Mouse (Mus musculus) liver, postnatal 0 days (tissue): ENCODE measurements around the gene Fancl. TPM values are rescaled to one million over a fixed set of nuclear protein-coding genes. Genes with fewer than 3 reads are reported as not detected.
"Not testable (repeated sequence)": the region's sequence is repeated elsewhere in the genome, so short reads cannot be mapped to it uniquely, and the experiment has no call there.

Source experiments
- ATAC-seq: fragments of 200-750 bp; cut with Nextera tagmentation; 2 replicates; pipeline ENCODE4 v1.8.0; 2017; ENCODE audit warnings: mild to moderate bottlenecking, moderate library complexity
- DNase-seq: peaks from one replicate; pipeline ENCODE4 v3.0.0-alpha.2; 2016
- H3K27ac ChIP-seq: fragments of 300-500 bp; sonication (generic); 2 replicates; pipeline ENCODE4 v1.5.1; 2014; ENCODE audit warnings: antibody characterized with exemption, moderate library complexity, mild to moderate bottlenecking, low read depth
- H3K27me3 ChIP-seq: fragments of 300-500 bp; sonication (generic); 2 replicates; pipeline ENCODE4 v1.6.1; 2014; ENCODE audit warnings: low read length, control low read depth, mixed read lengths; ENCODE audit not compliant: insufficient read depth
- H3K36me3 ChIP-seq: fragments of 300-500 bp; sonication (generic); replicated peaks from 2 replicates; pipeline ENCODE4 v1.6.1; 2014; ENCODE audit warnings: mild to moderate bottlenecking, control low read depth, low read length, moderate library complexity, mixed read lengths; ENCODE audit not compliant: insufficient read depth
- H3K4me1 ChIP-seq: fragments of 300-500 bp; sonication (generic); 2 replicates; pipeline ENCODE4 v1.6.1; 2014; ENCODE audit warnings: antibody characterized with exemption, mild to moderate bottlenecking, control low read depth; ENCODE audit not compliant: insufficient read depth
- H3K4me2 ChIP-seq: fragments of 300-500 bp; sonication (generic); 2 replicates; pipeline ENCODE4 v1.6.1; 2014; ENCODE audit warnings: low read depth, mild to moderate bottlenecking, low read length, moderate library complexity, mixed read lengths
- H3K4me3 ChIP-seq: fragments of 300-500 bp; sonication (generic); 2 replicates; pipeline ENCODE4 v1.5.1; 2014; ENCODE audit warnings: low read depth, low read length
- H3K9ac ChIP-seq: fragments of 300-500 bp; sonication (generic); replicated peaks from 2 replicates; pipeline ENCODE4 v1.6.1; 2014; ENCODE audit warnings: mild to moderate bottlenecking, moderate library complexity
- H3K9me3 ChIP-seq: fragments of 300-500 bp; sonication (generic); 2 replicates; pipeline ENCODE4 v1.6.1; 2016; ENCODE audit warnings: mild to moderate bottlenecking, control low read depth, low read length, mixed read lengths
- CTCF ChIP-seq: sonication (generic); IDR thresholded peaks from 2 replicates; pipeline ENCODE4 v1.5.1; 2016; ENCODE audit warnings: antibody characterized with exemption, low read depth
- EP300 ChIP-seq: IDR thresholded peaks from 2 replicates; pipeline ENCODE4 v1.6.1; 2016; ENCODE audit warnings: antibody characterized with exemption, low read depth, mild to moderate bottlenecking
- whole genome bisulfite sequencing: fragments of 180-500 bp; shearing (Covaris S2); extraction: QIAGEN DNeasy Blood & Tissue Kit; methylation state at CpG from one replicate; pipeline ENCODE4 v1.1.7; 2014; ENCODE audit not compliant: insufficient replicate concordance; 5-methylcytosine and 5-hydroxymethylcytosine counted together
- polyA plus RNA-seq: library from polyadenylated mRNA; unstranded; fragments of >200 nt; fragmentation: Nextera tagmentation; extraction: Ambion mirVana; gene quantifications from 2 replicates; pipeline ENCODE4 v1.2.1, GENCODE M21; 2015

The Fancl gene
- 12.8 and 13.1 TPM in 2 replicates for polyA plus RNA-seq

DNA sequence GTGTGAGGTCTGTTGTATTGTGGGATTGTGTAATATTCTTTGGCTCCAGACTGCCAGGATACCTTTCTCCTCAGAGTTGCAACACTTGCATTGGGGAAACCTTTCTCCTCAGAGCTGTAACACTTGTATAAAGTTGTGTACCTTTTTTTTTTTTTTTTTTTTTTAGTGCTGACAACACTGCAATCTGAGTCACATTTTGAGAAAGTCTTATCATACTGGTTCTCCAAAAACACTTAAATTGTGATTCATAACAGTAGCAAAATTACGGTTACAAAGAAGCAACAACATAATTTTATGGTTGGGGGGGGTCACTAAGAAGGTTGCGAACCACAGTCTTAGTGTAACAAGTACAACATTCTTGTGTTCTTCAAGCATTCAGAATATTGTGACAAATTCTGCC lies at the start of gene Fancl:
TSS of gene Fancl (plus strand) at position 165 of the 400 bp plus-strand sequence.
- Histone ChIP-seq H3K27me3 (no peaks in the 10 kb centered on the region), H3K9me3 (no peaks in the 10 kb centered on the region), H3K4me1 (peaks cover 6% of the 10 kb centered on the region), H3K27ac (peak within 1 kb of the TSS; percentile 82), H3K9ac (peak within 1 kb of the TSS; percentile 78), H3K4me2 (peak within 1 kb of the TSS; percentile 68), H3K4me3 (peak within 1 kb of the TSS; percentile 72), H3K36me3 (no peaks in the 10 kb centered on the region)
- WGBS: 97% methylated on average over 2 of the region's 2 CpGs
- no peak for TF ChIP-seq CTCF
- no peak for TF ChIP-seq EP300
- no peak for DNase-seq
- no peak for ATAC-seq

DNA sequence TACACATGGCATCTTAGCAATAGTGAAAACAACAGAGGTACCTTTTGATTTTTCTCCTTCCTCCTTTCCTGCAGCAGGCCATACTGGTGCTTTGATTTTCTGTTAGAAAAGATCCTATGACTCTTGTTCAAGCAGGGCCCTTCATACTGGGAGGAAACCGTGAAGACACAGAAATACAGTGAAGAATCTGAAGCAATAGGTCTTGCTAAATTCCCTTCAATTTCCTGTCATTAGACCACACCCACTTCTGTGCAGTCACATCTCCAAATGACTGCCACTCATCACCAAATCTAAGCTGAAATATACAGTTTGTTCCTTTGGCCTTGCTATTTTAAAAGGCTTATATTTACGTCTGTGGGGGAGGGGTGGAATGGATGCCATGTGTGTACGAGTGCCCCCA lies 49.1 kb upstream of the Fancl start:
- DNase-seq (no peak), ATAC-seq (no peak)
- Histone ChIP-seq H3K27ac (no peak overlapping the region), H3K36me3 (no peaks in the 10 kb centered on the region), H3K27me3 (no peaks in the 10 kb centered on the region), H3K9ac (no peak overlapping the region), H3K4me1 (no peaks in the 10 kb centered on the region), H3K9me3 (no peaks in the 10 kb centered on the region), H3K4me2 (no peak overlapping the region), H3K4me3 (no peak overlapping the region)
- TF ChIP-seq EP300: no peak
- TF ChIP-seq CTCF: no peak
- 51% methylated on average over 3 of the region's 3 CpGs for WGBS

DNA sequence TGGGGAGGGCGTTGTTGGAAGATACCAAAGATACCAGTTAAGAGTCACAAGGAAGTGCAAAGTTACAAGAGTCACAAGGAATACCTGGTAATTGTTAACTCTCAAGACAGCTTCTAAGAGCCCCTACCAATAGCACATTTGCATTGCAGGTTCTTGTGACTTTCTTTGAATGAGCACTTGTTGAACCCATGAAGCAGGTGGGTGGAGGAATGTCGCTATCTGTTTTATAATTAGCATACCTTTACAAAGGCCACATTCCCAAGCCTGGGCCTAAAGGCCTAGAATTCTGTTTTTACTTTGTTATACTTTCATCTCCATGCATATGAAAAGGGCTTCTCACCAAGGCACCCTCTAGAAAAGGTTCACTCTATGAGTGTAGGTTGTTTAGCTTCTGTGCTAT lies 15.8 kb upstream of the Fancl start:
- not testable (repeated sequence) for H3K27me3 ChIP-seq, H3K9me3 ChIP-seq, H3K4me2 ChIP-seq, H3K4me3 ChIP-seq, H3K9ac ChIP-seq, ATAC-seq, H3K27ac ChIP-seq, H3K4me1 ChIP-seq, H3K36me3 ChIP-seq, DNase-seq
- WGBS: 71% methylated on average over 2 of the region's 2 CpGs

DNA sequence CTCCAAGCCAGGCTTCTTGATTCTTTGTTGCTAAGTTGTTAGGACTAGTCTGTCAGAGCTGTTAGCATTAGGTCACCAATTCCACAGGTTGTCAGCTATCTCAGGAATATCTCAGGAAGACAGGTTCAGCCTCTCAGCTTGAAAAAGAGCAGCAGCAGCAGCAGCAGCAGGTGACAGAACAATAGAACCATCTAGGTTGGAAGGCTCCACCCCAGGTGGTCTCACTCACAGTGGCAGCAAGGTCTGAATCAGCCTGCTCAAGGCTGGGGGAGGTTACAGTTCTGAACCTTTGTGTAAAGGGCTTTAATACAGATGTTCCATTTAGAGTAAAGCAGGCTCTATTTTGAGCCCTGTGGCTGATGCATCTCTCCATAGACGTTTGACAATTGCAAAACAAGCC lies 14.0 kb upstream of the Fancl start:
- not testable (repeated sequence) for H3K4me2 ChIP-seq, H3K27ac ChIP-seq, ATAC-seq, H3K36me3 ChIP-seq, H3K27me3 ChIP-seq, H3K4me1 ChIP-seq, H3K9me3 ChIP-seq, H3K4me3 ChIP-seq, H3K9ac ChIP-seq, DNase-seq
- 29% methylated on average over 1 of the region's 1 CpGs for WGBS

DNA sequence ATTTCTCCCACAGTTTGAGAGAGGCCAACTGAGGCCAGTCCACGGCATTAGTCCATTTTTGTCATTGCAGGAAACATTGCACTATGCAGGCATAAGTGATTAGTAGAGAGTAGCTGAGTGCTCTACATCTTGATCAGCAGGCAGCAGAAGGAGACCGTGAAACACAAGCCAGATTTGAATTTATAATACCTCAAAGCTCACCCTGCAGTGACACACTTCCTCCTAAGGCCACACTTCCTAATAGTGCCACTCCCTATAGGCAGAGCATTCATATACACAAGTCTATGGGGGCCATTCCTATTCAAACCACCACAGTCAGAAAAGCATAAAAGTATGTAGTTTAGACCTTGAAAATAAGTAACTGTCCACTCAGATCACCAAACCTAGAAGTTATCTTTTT lies 11.8 kb upstream of the Fancl start:
- no peak for TF ChIP-seq EP300
- no peak for TF ChIP-seq CTCF
- Histone ChIP-seq H3K4me3 (no peak overlapping the region), H3K27me3 (no peaks in the 10 kb centered on the region), H3K4me2 (no peak overlapping the region), H3K9me3 (no peaks in the 10 kb centered on the region), H3K36me3 (no peaks in the 10 kb centered on the region), H3K9ac (no peak overlapping the region), H3K27ac (no peak overlapping the region), H3K4me1 (no peaks in the 10 kb centered on the region)
- ATAC-seq (no peak), DNase-seq (no peak)
- WGBS: 63% methylated on average over 2 of the region's 2 CpGs

DNA sequence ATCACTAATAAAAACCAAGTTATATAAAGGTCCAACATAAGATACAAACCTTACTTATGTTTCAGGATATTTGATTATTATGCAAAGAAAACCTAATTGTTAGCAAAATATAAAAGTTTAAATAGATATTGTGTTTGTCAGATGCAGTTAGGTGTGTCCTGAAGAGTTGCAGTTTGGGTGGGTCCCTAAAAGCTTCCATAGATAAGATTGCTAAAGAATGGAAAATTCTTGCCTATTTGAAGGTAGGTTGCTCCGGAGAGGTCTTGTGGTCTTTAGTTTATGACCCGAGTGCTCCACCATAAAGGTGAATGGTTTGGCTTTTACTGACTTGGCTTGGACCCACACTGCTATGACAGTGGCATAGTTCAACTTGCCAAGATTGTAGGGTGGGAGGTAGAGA lies 7.9 kb upstream of the Fancl start:
- H3K27me3 ChIP-seq: no peaks in the 10 kb centered on the region
- no peak overlapping the region for H3K9ac ChIP-seq
- H3K9me3 ChIP-seq: no peaks in the 10 kb centered on the region
- no peak overlapping the region for H3K4me3 ChIP-seq
- WGBS: 72% methylated on average over 2 of the region's 2 CpGs
- no peak overlapping the region for H3K27ac ChIP-seq
- TF ChIP-seq EP300: no peak
- no peak for TF ChIP-seq CTCF
- ATAC-seq: no peak
- no peak overlapping the region for H3K4me2 ChIP-seq
- no peaks in the 10 kb centered on the region for H3K4me1 ChIP-seq
- H3K36me3 ChIP-seq: no peaks in the 10 kb centered on the region
- no peak for DNase-seq

DNA sequence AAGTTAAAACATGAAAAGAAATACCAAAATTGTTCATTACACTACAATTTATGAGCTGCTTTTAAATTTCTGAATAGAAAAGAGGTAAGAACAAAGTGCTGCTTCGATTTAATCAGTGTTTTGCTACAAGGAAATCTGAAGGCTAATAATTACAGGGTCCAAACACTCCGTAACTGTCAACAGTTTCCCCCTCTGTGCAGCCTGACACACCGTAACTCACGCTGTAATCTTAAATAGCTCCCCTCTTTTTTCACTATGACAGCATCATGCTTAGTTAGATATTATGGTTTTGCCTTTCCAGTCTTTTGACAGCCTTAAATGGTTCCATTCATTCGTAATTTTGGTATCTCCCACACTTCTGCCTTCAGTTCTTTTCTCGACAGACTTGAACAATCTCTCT lies 4.4 kb upstream of the Fancl start:
- 66% methylated on average over 6 of the region's 6 CpGs for WGBS
- Histone ChIP-seq H3K9me3 (no peaks in the 10 kb centered on the region), H3K4me2 (no peak overlapping the region), H3K9ac (no peak overlapping the region), H3K27me3 (no peaks in the 10 kb centered on the region), H3K27ac (no peak overlapping the region), H3K36me3 (no peaks in the 10 kb centered on the region), H3K4me3 (no peak overlapping the region), H3K4me1 (no peaks in the 10 kb centered on the region)
- ATAC-seq (no peak), DNase-seq (no peak)
- no peak for TF ChIP-seq EP300
- TF ChIP-seq CTCF: no peak
